Mouse (Mus musculus) myocyte (in vitro differentiated cells): ENCODE results near the gene Psmd2. TPM values are rescaled to one million over a fixed set of nuclear protein-coding genes. Genes with fewer than 3 reads are reported as not detected.
A peak's percentile ranks its signal among the peaks of the same experiment; 100 is the strongest.

Experiments
- H3K27me3 ChIP-seq: one replicate; pipeline ENCODE4 v1.6.1; 2011; ENCODE audit not compliant: control insufficient read depth, insufficient read depth, insufficient read length
- H3K36me3 ChIP-seq: one replicate; pipeline ENCODE4 v1.6.1; 2011; ENCODE audit not compliant: control insufficient read depth, insufficient read depth
- H3K4me2 ChIP-seq: one replicate; pipeline ENCODE4 v1.6.1; 2011; ENCODE audit warnings: low read depth, control low read depth
- H3K4me3 ChIP-seq: one replicate; pipeline ENCODE4 v1.5.1; 2011; ENCODE audit warnings: mild to moderate bottlenecking, control low read depth, moderate library complexity
- H3K79me2 ChIP-seq: one replicate; pipeline ENCODE4 v1.6.1; 2011; ENCODE audit not compliant: control insufficient read depth, insufficient read depth
- H3ac ChIP-seq: one replicate; pipeline ENCODE4 v1.6.1; 2011; ENCODE audit not compliant: control insufficient read depth, insufficient read length
- E2F4 ChIP-seq: IDR thresholded peaks from one replicate; pipeline ENCODE4 v1.6.1; 2011; ENCODE audit warnings: mild to moderate bottlenecking, control low read depth, moderate library complexity; ENCODE audit not compliant: insufficient read depth
- MAX ChIP-seq: IDR thresholded peaks from one replicate; pipeline ENCODE4 v1.6.1; 2011; ENCODE audit warnings: low read depth, mild to moderate bottlenecking, control low read depth
- MYOD1 ChIP-seq, 3 experiments: IDR thresholded peaks; one replicate each; pipeline ENCODE4 v1.6.1; 2011; ENCODE audit warnings: control low read depth in 2 of 3, low read depth in 2 of 3, mild to moderate bottlenecking in 2 of 3, moderate library complexity in 1 of 3; ENCODE audit not compliant: insufficient read length in 2 of 3, control insufficient read depth in 1 of 3
- MYOG ChIP-seq, 3 experiments: IDR thresholded peaks; one replicate each; pipeline ENCODE4 v1.6.1; 2011; ENCODE audit warnings: control low read depth in 2 of 3, low read depth in 2 of 3, mild to moderate bottlenecking in 2 of 3; ENCODE audit not compliant: insufficient read length in 2 of 3, control insufficient read depth in 1 of 3, insufficient read depth in 1 of 3
- POLR2A ChIP-seq: IDR thresholded peaks from one replicate; pipeline ENCODE4 v1.6.1; 2011; ENCODE audit warnings: low read depth, mild to moderate bottlenecking, control low read depth, moderate library complexity; ENCODE audit not compliant: insufficient read length
- POLR2AphosphoS2 ChIP-seq: IDR thresholded peaks from one replicate; pipeline ENCODE4 v1.6.1; 2011; ENCODE audit warnings: low read depth, control low read depth; ENCODE audit not compliant: insufficient read length
- REST ChIP-seq: IDR thresholded peaks from one replicate; pipeline ENCODE4 v1.6.1; 2011; ENCODE audit warnings: mild to moderate bottlenecking, control low read depth, moderate library complexity; ENCODE audit not compliant: insufficient read depth, insufficient read length
- SRF ChIP-seq: IDR thresholded peaks from one replicate; pipeline ENCODE4 v1.6.1; 2011; ENCODE audit warnings: low read depth; ENCODE audit not compliant: control insufficient read depth, insufficient read length
- TCF12 ChIP-seq: IDR thresholded peaks from one replicate; pipeline ENCODE4 v1.6.1; 2011; ENCODE audit warnings: mild to moderate bottlenecking, control low read depth; ENCODE audit not compliant: poor library complexity, insufficient read depth, severe bottlenecking
- USF1 ChIP-seq: IDR thresholded peaks from one replicate; pipeline ENCODE4 v1.6.1; 2011; ENCODE audit warnings: low read depth, mild to moderate bottlenecking, control low read depth, moderate library complexity
- polyA plus RNA-seq: library from polyadenylated mRNA; unstranded; fragments of >200 nt; fragmentation: generic; extraction: Trizol; gene quantifications from one replicate; pipeline ENCODE4 v1.2.1, GENCODE M21; 2012; ENCODE audit warnings: missing spikeins

The Psmd2 gene
- 285 TPM for polyA plus RNA-seq

DNA sequence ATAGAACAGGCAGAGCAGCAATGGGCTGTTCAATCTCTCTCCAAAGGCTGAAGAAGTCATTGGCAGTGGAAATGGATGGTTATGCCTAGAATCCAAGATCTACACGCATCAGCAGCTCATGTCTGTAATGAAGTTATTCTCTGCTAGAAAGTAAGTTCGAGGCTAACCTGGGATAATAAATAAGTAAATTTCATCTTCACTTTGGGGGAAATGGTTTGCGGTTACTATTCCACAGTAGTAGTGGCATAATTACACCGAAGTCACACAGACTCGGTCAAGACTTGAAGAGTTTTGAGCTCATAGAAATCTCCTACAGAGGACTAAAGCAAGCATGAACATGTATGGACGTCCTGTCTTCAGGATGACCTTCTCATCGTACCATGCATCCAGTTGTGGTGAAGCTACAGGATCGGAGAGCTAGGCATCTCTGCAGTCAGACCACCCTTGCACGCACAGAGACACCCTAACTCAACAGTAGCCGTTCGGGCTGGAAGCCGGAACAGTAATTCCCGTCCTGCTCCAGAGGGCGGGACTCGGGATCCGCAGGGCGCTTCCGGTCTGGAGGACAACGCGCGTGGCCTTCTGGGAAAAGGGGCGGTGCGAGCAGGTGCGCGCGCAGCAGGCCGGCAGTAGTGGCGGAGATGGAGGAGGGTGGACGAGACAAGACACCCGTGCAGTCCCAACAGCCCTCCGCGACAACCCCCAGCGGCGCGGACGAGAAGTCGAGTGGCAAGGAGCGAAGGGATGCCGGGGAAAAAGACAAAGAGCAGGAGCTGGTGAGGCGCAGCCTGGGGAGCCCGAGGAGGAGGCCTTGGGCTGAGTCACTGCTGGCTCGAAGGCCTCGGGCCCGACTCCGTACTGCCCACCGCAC, at the start of gene Psmd2:
Gene Psmd2 (plus strand): TSS at position 577 of the 871 bp plus-strand sequence.
- H3K36me3 ChIP-seq = peaks cover 12% of the 10 kb centered on the region
- H3K4me3 ChIP-seq = peak within 1 kb of the TSS; percentile 98
- no peak for TF ChIP-seq MAX
- no peak for TF ChIP-seq TCF12
- TF ChIP-seq MYOD1 (IDR thresholded peaks at IDR 0.05; ENCODE audit: control insufficient read depth in 1 of 3, insufficient read length in 2 of 3, low read depth in 2 of 3) = peak in 2 of 3 experiments; percentile 5 to 63
- TF ChIP-seq POLR2AphosphoS2 = peak; percentile 93
- peak; percentile 28 for TF ChIP-seq REST
- peak; percentile 98 for TF ChIP-seq POLR2A
- no peak for TF ChIP-seq USF1
- TF ChIP-seq MYOG (IDR thresholded peaks at IDR 0.05; ENCODE audit: control insufficient read depth in 1 of 3, insufficient read depth in 1 of 3, insufficient read length in 2 of 3, low read depth in 2 of 3) = peak in 2 of 3 experiments; percentile 24 to 66
- peak within 1 kb of the TSS; percentile 92 for H3K4me2 ChIP-seq
- peaks cover 25% of the 10 kb centered on the region for H3K79me2 ChIP-seq
- no peaks in the 10 kb centered on the region for H3K27me3 ChIP-seq
- H3ac ChIP-seq = peak within 1 kb of the TSS; percentile 22

- Histone ChIP-seq H3K27me3 (no peaks in the 10 kb centered on the region), H3K4me2 (no peak overlapping the region), H3K4me3 (no peak overlapping the region), H3K36me3 (no peaks in the 10 kb centered on the region), H3ac (no peak overlapping the region), H3K79me2 (peaks cover 8% of the 10 kb centered on the region)
- peak; percentile 28 to 74 (median 67) for TF ChIP-seq MYOG (IDR thresholded peaks at IDR 0.05; ENCODE audit: control insufficient read depth in 1 of 3, insufficient read depth in 1 of 3, insufficient read length in 2 of 3, low read depth in 2 of 3)
- TF ChIP-seq E2F4 = no peak
- TF ChIP-seq MYOD1 (IDR thresholded peaks at IDR 0.05; ENCODE audit: control insufficient read depth in 1 of 3, insufficient read length in 2 of 3, low read depth in 2 of 3) = peak in 2 of 3 experiments; percentile 65 to 80
- TF ChIP-seq POLR2A = peak; percentile 7
Measured at GRCm38 (mm10) chr16:20604705-20605104, 46.7 kb upstream of the Psmd2 start.

GRCm38 (mm10) chr16:20610501-20611356, 40.7 kb upstream of the Psmd2 start:
- H3ac ChIP-seq = peak overlapping the region; percentile 33
- no peaks in the 10 kb centered on the region for H3K36me3 ChIP-seq
- peaks cover 15% of the 10 kb centered on the region for H3K79me2 ChIP-seq
- H3K4me3 ChIP-seq = peak overlapping the region; percentile 71
- no peak for TF ChIP-seq USF1
- TF ChIP-seq MYOG (IDR thresholded peaks at IDR 0.05; ENCODE audit: control insufficient read depth in 1 of 3, insufficient read depth in 1 of 3, insufficient read length in 2 of 3, low read depth in 2 of 3) = peak in 1 of 3 experiments; percentile 57
- TF ChIP-seq POLR2A = peak; percentile 99
- TF ChIP-seq POLR2AphosphoS2 = peak; percentile 93
- no peak for TF ChIP-seq E2F4
- TF ChIP-seq TCF12 = no peak
- TF ChIP-seq MAX = peak; percentile 43
- peak in 1 of 3 experiments; percentile 26 for TF ChIP-seq MYOD1 (IDR thresholded peaks at IDR 0.05; ENCODE audit: control insufficient read depth in 1 of 3, insufficient read length in 2 of 3, low read depth in 2 of 3)
- peak; percentile 4 for TF ChIP-seq REST
- peak overlapping the region; percentile 100 for H3K4me2 ChIP-seq
- H3K27me3 ChIP-seq = no peaks in the 10 kb centered on the region

- Histone ChIP-seq H3K79me2 (peaks cover 15% of the 10 kb centered on the region), H3K27me3 (no peaks in the 10 kb centered on the region), H3K4me2 (peak within 1 kb of the TSS; percentile 100), H3K4me3 (peak within 1 kb of the TSS; percentile 71), H3ac (peak within 1 kb of the TSS; percentile 33), H3K36me3 (no peaks in the 10 kb centered on the region)
- TF ChIP-seq POLR2A (peak; percentile 68), TCF12 (no peak), MYOG (IDR thresholded peaks at IDR 0.05; ENCODE audit: control insufficient read depth in 1 of 3, insufficient read depth in 1 of 3, insufficient read length in 2 of 3, low read depth in 2 of 3) (peak; percentile 60 to 87 (median 84)), USF1 (peak; percentile 20), MYOD1 (IDR thresholded peaks at IDR 0.05; ENCODE audit: control insufficient read depth in 1 of 3, insufficient read length in 2 of 3, low read depth in 2 of 3) (peak; percentile 37 to 87 (median 79)), MAX (peak; percentile 89), SRF (no peak), POLR2AphosphoS2 (peak; percentile 47)
Measured at GRCm38 (mm10) chr16:20611357-20612227, 39.9 kb upstream of the Psmd2 start, which contains the start of the genes Eef1akmt4, Gm49333 and Alg3. Eef1akmt4 (plus strand) TSS chr16:20611593. Gm49333 (plus strand) TSS chr16:20611610. Alg3 (minus strand) TSS chr16:20611735.
